Mouse (Mus musculus): Measurements from ENCODE around the gene Mcpt8. TPM values are rescaled to one million over a fixed set of nuclear protein-coding genes. Genes with fewer than 3 reads are reported as not detected.
"Not testable (repeated sequence)": the region's sequence is repeated elsewhere in the genome, so short reads cannot be mapped to it uniquely, and the experiment has no call there.

Mcpt8 gene
- not detected in 2 replicates for polyA plus RNA-seq (2012; ENCODE audit: insufficient read depth, insufficient read length, low replicate concordance, missing spikeins)

- Histone ChIP-seq H3K4me1 (ENCODE audit: control insufficient read depth, insufficient read depth, low read length) (no peaks in the 10 kb centered on the region), H3K27ac (ENCODE audit: insufficient read depth, low read depth, low read length) (no peak within 1 kb of the TSS), H3K4me3 (ENCODE audit: insufficient read depth, low read depth, low read length) (no peak within 1 kb of the TSS)
- WGBS = 97% methylated on average over 2 of the region's 2 CpGs
- no peak for TF ChIP-seq CTCF (IDR thresholded peaks at IDR 0.05; ENCODE audit: insufficient read depth, low read depth, low read length)
Observed at GRCm38 (mm10) chr14:56085167-56085566, at the start of gene Mcpt8. Gene Mcpt8 (minus strand): TSS chr14:56085273.

DNA sequence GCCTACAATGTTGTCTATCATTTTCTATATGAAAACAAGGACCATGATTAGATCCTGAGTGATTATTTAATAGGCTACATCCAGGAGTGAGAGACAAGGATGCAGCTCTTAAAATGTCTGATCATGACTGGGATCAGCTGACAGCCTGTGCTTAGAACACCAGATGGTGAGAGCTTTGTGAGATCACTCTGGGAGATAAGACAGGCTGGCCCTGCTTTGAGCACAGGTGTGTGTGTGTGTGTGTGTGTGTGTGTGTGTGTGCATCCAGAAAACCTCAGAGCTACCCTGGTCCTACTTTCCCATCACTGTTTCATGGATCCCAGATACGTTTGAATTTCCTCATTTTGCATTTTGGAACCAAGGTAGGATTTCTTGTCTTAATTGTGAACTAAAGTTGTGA, 48.6 kb upstream of the Mcpt8 start:
- H3K4me1 ChIP-seq (ENCODE audit: control insufficient read depth, insufficient read depth, low read length); H3K27ac ChIP-seq (ENCODE audit: insufficient read depth, low read depth, low read length); H3K4me3 ChIP-seq (ENCODE audit: insufficient read depth, low read depth, low read length): not testable (repeated sequence)
- 80% methylated on average over 1 of the region's 1 CpGs for WGBS

GRCm38 (mm10) chr14:56132508-56132907, 47.4 kb upstream of the Mcpt8 start, which contains the start of gene Gzmd:
Gene Gzmd (minus strand): TSS chr14:56132608.
- not testable (repeated sequence) for H3K4me3 ChIP-seq (ENCODE audit: insufficient read depth, low read depth, low read length); H3K4me1 ChIP-seq (ENCODE audit: control insufficient read depth, insufficient read depth, low read length); H3K27ac ChIP-seq (ENCODE audit: insufficient read depth, low read depth, low read length)
- 95% methylated on average over 2 of the region's 2 CpGs for WGBS

DNA sequence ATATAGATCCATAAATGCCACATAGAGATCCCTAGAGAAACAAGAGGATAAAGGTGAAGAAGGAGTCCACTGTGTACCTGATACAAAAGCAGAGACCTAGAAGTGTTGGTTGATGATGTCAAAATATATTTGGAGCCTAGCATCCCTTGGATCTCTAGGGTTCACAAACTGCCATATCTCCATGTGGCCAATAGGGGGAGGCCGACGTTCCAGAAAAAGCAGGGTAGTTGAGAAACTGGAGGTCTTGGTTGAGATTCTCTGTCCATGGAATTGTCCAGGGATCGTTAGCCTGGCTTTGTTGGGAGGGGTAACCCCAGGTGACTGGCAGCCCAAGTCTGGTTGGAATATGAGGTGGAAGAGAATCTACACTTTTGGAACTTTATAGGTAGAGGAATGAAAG, 43.3 kb upstream of the Mcpt8 start:
- H3K4me1 ChIP-seq (ENCODE audit: control insufficient read depth, insufficient read depth, low read length) = no peaks in the 10 kb centered on the region
- no peak overlapping the region for H3K4me3 ChIP-seq (ENCODE audit: insufficient read depth, low read depth, low read length)
- no peak overlapping the region for H3K27ac ChIP-seq (ENCODE audit: insufficient read depth, low read depth, low read length)
- no peak for TF ChIP-seq CTCF (IDR thresholded peaks at IDR 0.05; ENCODE audit: insufficient read depth, low read depth, low read length)
- TF ChIP-seq POLR2A (IDR thresholded peaks at IDR 0.05; ENCODE audit: insufficient read depth, low read depth, low read length) = no peak
- WGBS = 51% methylated on average over 3 of the region's 3 CpGs

- TF ChIP-seq POLR2A (IDR thresholded peaks at IDR 0.05; ENCODE audit: insufficient read depth, low read depth, low read length) (no peak), CTCF (IDR thresholded peaks at IDR 0.05; ENCODE audit: insufficient read depth, low read depth, low read length) (no peak)
- Histone ChIP-seq H3K4me3 (ENCODE audit: insufficient read depth, low read depth, low read length) (no peak overlapping the region), H3K27ac (ENCODE audit: insufficient read depth, low read depth, low read length) (no peak overlapping the region), H3K4me1 (ENCODE audit: control insufficient read depth, insufficient read depth, low read length) (no peaks in the 10 kb centered on the region)
- 88% methylated on average over 3 of the region's 3 CpGs for WGBS
Observed at GRCm38 (mm10) chr14:56123516-56123915, 38.4 kb upstream of the Mcpt8 start.

GRCm38 (mm10) chr14:56120525-56120924, 35.5 kb upstream of the Mcpt8 start, which contains the start of gene Gzme:
Gene Gzme (minus strand): TSS chr14:56120625.
- H3K27ac ChIP-seq (ENCODE audit: insufficient read depth, low read depth, low read length) = no peak within 1 kb of the TSS
- H3K4me3 ChIP-seq (ENCODE audit: insufficient read depth, low read depth, low read length) = no peak within 1 kb of the TSS
- no peaks in the 10 kb centered on the region for H3K4me1 ChIP-seq (ENCODE audit: control insufficient read depth, insufficient read depth, low read length)
- TF ChIP-seq CTCF (IDR thresholded peaks at IDR 0.05; ENCODE audit: insufficient read depth, low read depth, low read length) = no peak
- TF ChIP-seq POLR2A (IDR thresholded peaks at IDR 0.05; ENCODE audit: insufficient read depth, low read depth, low read length) = no peak

DNA sequence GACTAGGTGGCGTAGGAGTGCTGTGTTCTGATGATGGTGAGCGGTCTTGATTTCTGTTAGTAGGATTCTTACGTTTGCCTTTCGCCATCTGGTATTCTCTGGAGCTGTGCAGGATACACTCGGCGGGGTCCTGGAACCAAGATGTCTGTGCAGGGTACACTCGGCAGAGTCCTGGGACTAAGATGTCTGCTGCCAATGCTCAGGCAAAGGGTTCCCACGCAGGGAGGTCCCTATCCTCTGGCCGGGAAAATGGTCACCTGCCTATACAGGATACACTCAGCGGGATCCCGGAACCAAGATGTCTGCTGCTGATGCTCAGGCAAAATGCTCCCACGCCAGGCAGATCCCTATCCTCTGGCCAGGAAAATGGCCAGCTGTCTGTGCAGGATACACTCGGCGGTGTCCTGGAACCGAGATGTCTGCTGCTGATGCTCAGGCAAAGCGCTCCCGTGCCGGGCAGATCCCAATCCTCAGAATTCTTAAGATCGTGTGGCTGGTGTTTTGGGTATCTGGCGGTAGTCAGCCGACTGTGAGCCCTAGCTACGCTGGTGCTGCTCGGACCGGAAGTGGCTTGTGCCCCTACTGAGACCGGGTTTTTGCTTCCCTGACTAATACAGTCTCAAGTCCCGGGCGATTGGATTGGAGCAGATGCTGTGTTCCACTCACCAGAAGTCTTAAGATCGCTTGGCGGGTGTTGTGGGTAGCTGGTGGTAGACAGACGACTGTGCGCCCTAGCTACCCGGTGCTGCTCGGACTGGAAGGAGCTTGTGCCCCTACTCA, 30.6 kb upstream of the Mcpt8 start:
- not testable (repeated sequence) for H3K27ac ChIP-seq (ENCODE audit: insufficient read depth, low read depth, low read length); H3K4me3 ChIP-seq (ENCODE audit: insufficient read depth, low read depth, low read length); H3K4me1 ChIP-seq (ENCODE audit: control insufficient read depth, insufficient read depth, low read length)
- 93% methylated on average over 33 of the region's 33 CpGs for WGBS

GRCm38 (mm10) chr14:56105447-56106180, 20.5 kb upstream of the Mcpt8 start:
- no peak overlapping the region for H3K27ac ChIP-seq (ENCODE audit: insufficient read depth, low read depth, low read length)
- 73% methylated on average over 13 of the region's 13 CpGs for WGBS
- H3K4me3 ChIP-seq (ENCODE audit: insufficient read depth, low read depth, low read length) = no peak overlapping the region
- no peaks in the 10 kb centered on the region for H3K4me1 ChIP-seq (ENCODE audit: control insufficient read depth, insufficient read depth, low read length)
- TF ChIP-seq POLR2A (IDR thresholded peaks at IDR 0.05; ENCODE audit: insufficient read depth, low read depth, low read length) = no peak
- TF ChIP-seq CTCF (IDR thresholded peaks at IDR 0.05; ENCODE audit: insufficient read depth, low read depth, low read length) = no peak

DNA sequence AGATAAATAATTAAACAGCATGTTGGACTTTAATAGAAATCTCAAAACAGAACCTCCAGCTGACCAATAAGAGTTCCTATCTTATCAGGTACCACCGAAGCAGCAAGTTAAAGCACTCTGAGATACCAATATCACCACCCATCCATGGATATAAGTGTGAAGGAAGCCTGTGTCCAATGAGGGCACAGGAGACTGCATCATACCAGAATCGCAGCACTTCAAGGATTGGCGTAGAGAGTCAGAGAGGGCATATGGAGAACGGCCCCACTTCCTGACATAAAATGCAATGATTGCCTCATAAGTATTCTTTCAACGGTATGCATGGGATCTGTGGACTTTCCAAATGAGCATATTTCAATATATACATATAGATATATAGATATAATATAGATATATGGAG, 19.9 kb upstream of the Mcpt8 start:
- Histone ChIP-seq H3K4me1 (ENCODE audit: control insufficient read depth, insufficient read depth, low read length) (no peaks in the 10 kb centered on the region), H3K27ac (ENCODE audit: insufficient read depth, low read depth, low read length) (no peak overlapping the region), H3K4me3 (ENCODE audit: insufficient read depth, low read depth, low read length) (no peak overlapping the region)
- WGBS = 96% methylated on average over 5 of the region's 5 CpGs
- TF ChIP-seq CTCF (IDR thresholded peaks at IDR 0.05; ENCODE audit: insufficient read depth, low read depth, low read length) (no peak), POLR2A (IDR thresholded peaks at IDR 0.05; ENCODE audit: insufficient read depth, low read depth, low read length) (no peak)

All from olfactory bulb, adult 2 months (tissue).